Mouse (Mus musculus) ovary, adult 10 weeks (tissue): ENCODE data around the gene Melk. TPM values are rescaled to one million over a fixed set of nuclear protein-coding genes. Genes with fewer than 3 reads are reported as not detected.

Experiments
- polyA plus RNA-seq: library from polyadenylated mRNA; stranded (reverse); fragments of 350-450 nt; fragmentation: Illumina TruSeq; extraction: RNeasy Lipid Tissue Mini Kit (QIAGEN cat#74804); gene quantifications from one replicate; pipeline ENCODE4 v1.2.3, GENCODE M21; 2014

Melk gene
- 13.3 TPM for polyA plus RNA-seq

GRCm38 (mm10) chr4:44300781-44301750 is at the start of gene Melk:
Gene Melk, plus strand, starts transcription at chr4:44300876.

Other genes with a start within 250 kb of the Melk start
- gene Gne, start 216.7 kb upstream of the Melk start, polyA plus RNA-seq = 11.4 TPM
- gene Rnf38, start 67.1 kb upstream of the Melk start, polyA plus RNA-seq = 96.0 TPM